Mouse (Mus musculus) stomach, postnatal 0 days (tissue): ENCODE data around the gene Ptprc.

Experiments
- CTCF ChIP-seq: IDR thresholded peaks from 2 replicates; pipeline ENCODE4 v1.5.1; 2016; ENCODE audit warnings: antibody characterized with exemption, low read depth, mild to moderate bottlenecking, moderate library complexity
- EP300 ChIP-seq: optimal IDR thresholded peaks from 2 replicates; pipeline ENCODE3; 2016; ENCODE audit warnings: antibody characterized with exemption

DNA sequence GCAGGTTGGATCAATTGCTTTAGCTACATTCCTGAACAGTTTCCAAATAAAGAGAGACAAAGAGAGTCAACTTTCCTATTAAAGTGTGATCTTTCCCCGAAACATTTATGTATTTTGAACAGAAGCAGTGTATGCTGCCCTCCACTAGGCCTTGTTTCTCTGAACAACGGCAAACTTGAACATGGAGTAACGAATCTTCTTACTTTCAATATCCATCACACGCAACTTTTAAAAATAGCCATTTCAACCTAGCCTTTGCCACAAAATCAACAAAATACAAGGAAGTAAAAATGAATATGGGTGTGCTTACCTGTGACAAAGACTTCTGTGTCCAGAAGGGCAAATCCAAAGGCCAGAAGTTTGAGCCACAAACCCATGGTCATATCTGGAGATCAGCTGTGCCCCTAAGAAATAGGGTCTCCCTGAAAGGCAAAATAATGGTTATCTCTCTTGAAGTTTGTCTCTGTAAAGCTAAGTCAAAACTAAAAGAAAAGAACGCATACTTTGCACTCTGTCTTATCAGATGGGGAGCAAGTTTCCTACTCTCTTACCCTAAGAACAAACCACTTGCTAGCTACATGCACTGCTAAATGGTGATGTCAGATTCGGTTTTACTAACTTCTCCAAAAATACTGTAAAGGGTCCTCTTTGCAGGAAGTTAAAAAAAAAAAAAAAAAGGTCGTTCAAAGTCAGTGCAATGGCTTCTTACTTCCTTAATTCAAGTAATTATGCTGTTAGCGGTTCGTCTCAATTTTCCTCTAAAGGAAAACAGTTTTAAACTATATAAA lies 609 bp downstream of the Ptprc start:
- TF ChIP-seq CTCF, result no peak
- no peak for TF ChIP-seq EP300
